Mouse (Mus musculus): ENCODE results near the gene Tpsb2. TPM values are rescaled to one million over a fixed set of nuclear protein-coding genes. Genes with fewer than 3 reads are reported as not detected.

The Tpsb2 gene
- polyA plus RNA-seq (2015; fragmentation: Nextera tagmentation; extraction: Ambion mirVana) = 0.47 and 0.65 TPM in 2 replicates

DNA sequence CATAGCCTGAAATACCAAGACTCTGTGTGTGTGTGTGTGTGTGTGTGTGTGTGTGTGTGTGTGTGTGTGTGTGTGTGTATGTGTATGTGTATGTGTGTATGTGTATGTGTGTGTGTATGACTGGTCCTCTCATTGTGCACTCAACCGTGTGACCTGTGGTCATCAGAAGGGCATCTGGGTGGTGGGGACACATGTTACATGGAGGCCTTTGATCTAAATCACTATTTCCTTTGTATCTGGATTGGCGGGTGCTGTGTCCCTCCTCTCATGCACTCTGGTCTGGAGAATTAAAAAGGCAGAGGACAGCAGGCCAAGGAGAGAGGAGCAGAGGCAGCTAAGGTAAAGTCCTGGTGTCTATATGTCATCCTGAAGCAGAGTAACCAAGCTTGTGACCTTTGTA lies at the start of gene Tpsb2:
Tpsb2 (plus strand) TSS at position 301 of the 400 bp plus-strand sequence.
- 41% methylated on average over 2 of the region's 2 CpGs for WGBS (ENCODE audit: insufficient replicate concordance)
- Histone ChIP-seq H3K36me3 (ENCODE audit: control insufficient read depth, insufficient read depth) (no peaks in the 10 kb centered on the region), H3K9me3 (replicated peaks; ENCODE audit: control insufficient read depth, low read length) (no peaks in the 10 kb centered on the region), H3K9ac (ENCODE audit: low read depth, low read length) (no peak within 1 kb of the TSS), H3K4me2 (ENCODE audit: low read depth, low read length) (no peak within 1 kb of the TSS), H3K4me3 (ENCODE audit: low read depth, low read length) (no peak within 1 kb of the TSS), H3K27me3 (ENCODE audit: control insufficient read depth, insufficient read depth, low read depth, low read length) (no peaks in the 10 kb centered on the region), H3K27ac (ENCODE audit: low read length) (no peak within 1 kb of the TSS), H3K4me1 (ENCODE audit: control insufficient read depth, low read depth, low read length) (no peaks in the 10 kb centered on the region)
- ATAC-seq (ENCODE audit: low read depth) = no peak

DNA sequence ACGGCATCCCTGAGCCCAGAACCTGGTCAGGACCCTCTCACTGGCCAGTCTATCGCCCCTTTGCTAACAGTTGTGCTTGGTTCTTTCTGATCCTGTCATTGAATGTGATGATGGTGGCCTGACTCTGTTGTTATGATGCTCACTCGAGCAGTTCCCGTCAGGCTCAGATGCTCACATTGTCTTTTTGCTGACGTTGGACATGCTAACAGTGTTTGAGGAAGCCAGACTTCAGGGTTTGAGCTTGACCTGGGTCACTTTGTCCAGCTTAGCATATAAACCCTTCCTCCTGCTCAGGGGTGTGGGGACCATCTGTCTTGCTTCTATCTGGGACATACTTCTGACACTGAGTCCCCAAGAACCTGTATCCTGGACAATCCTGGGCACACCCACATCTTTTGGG lies 47.8 kb upstream of the Tpsb2 start, which contains the start of gene Prss29:
Prss29 (plus strand) TSS at position 301 of the 400 bp plus-strand sequence.
- Histone ChIP-seq H3K9ac (ENCODE audit: low read depth, low read length) (no peak within 1 kb of the TSS), H3K27ac (ENCODE audit: low read length) (no peak within 1 kb of the TSS), H3K4me1 (ENCODE audit: control insufficient read depth, low read depth, low read length) (no peaks in the 10 kb centered on the region), H3K4me2 (ENCODE audit: low read depth, low read length) (no peak within 1 kb of the TSS), H3K36me3 (ENCODE audit: control insufficient read depth, insufficient read depth) (no peaks in the 10 kb centered on the region), H3K27me3 (ENCODE audit: control insufficient read depth, insufficient read depth, low read depth, low read length) (no peaks in the 10 kb centered on the region), H3K4me3 (ENCODE audit: low read depth, low read length) (no peak within 1 kb of the TSS), H3K9me3 (replicated peaks; ENCODE audit: control insufficient read depth, low read length) (no peaks in the 10 kb centered on the region)
- 39% methylated on average over 5 of the region's 5 CpGs for WGBS (ENCODE audit: insufficient replicate concordance)
- no peak for ATAC-seq (ENCODE audit: low read depth)

DNA sequence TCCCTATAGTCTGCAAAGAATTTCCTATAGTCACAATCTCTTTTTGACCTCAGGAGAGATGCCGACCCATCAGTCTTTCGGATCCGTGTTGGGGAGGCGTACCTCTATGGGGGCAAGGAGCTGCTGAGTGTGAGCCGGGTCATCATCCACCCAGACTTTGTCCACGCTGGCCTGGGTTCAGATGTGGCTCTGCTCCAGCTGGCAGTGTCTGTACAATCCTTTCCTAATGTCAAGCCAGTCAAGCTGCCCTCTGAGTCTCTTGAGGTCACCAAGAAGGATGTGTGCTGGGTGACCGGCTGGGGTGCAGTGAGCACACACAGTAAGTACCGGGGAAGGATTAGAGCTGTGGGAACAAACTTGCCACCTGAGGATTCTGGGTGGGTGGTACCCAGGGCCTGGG lies 45.3 kb upstream of the Tpsb2 start:
- ATAC-seq (ENCODE audit: low read depth) = no peak
- no peaks in the 10 kb centered on the region for H3K27me3 ChIP-seq (ENCODE audit: control insufficient read depth, insufficient read depth, low read depth, low read length)

DNA sequence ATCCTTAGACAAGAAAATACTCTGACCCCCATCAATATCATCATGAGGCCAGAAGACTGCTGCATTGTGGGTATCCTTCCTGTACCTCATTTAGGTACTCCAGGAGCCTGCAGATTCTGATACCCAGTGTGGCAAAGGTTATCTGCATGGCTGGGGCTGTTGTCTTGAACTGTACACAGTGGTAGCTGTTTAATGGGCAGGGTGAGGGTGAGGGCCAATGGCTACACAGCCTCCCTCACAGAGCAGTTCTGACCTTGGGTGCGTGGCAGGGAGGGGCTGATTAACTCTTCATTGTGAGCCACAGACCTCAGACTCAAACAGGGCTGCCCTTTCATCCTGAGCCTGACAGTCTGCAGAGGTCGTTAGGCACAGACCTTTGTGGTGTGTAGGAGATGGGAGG lies 43.2 kb upstream of the Tpsb2 start:
- Histone ChIP-seq H3K36me3 (ENCODE audit: control insufficient read depth, insufficient read depth) (no peaks in the 10 kb centered on the region), H3K4me3 (ENCODE audit: low read depth, low read length) (no peak overlapping the region), H3K4me2 (ENCODE audit: low read depth, low read length) (no peak overlapping the region), H3K9ac (ENCODE audit: low read depth, low read length) (no peak overlapping the region), H3K27me3 (ENCODE audit: control insufficient read depth, insufficient read depth, low read depth, low read length) (no peaks in the 10 kb centered on the region), H3K27ac (ENCODE audit: low read length) (no peak overlapping the region), H3K9me3 (replicated peaks; ENCODE audit: control insufficient read depth, low read length) (no peaks in the 10 kb centered on the region), H3K4me1 (ENCODE audit: control insufficient read depth, low read depth, low read length) (no peaks in the 10 kb centered on the region)
- 9% methylated on average over 2 of the region's 2 CpGs for WGBS (ENCODE audit: insufficient replicate concordance)
- ATAC-seq (ENCODE audit: low read depth) = peak; percentile 64

More for the DNA sequence above, 45.3 kb upstream of the Tpsb2 start:
- Histone ChIP-seq H3K4me2 (ENCODE audit: low read depth, low read length) (no peak overlapping the region), H3K27ac (ENCODE audit: low read length) (no peak overlapping the region), H3K4me3 (ENCODE audit: low read depth, low read length) (no peak overlapping the region), H3K9ac (ENCODE audit: low read depth, low read length) (no peak overlapping the region), H3K36me3 (ENCODE audit: control insufficient read depth, insufficient read depth) (no peaks in the 10 kb centered on the region), H3K9me3 (replicated peaks; ENCODE audit: control insufficient read depth, low read length) (no peaks in the 10 kb centered on the region), H3K4me1 (ENCODE audit: control insufficient read depth, low read depth, low read length) (no peaks in the 10 kb centered on the region)
- 67% methylated on average over 8 of the region's 8 CpGs for WGBS (ENCODE audit: insufficient replicate concordance)

DNA sequence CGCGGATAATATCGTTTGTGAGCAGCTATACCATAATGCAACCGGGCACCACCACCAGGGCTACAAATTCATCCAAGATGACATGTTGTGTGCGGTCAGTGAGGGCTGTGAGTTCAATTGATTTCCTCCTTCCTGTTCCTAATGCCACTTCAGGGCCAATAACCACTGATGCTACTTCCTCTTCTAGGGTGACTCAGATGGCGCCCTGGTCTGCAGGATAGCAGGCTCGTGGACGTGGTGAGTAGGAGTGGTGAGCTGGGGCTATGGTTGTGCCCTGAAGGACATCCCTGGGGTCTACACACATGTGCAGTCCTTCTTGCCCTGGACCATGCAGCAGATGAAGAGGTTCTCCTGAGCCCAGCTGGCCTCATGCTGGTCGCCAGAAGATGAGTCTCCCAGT lies 33.8 kb upstream of the Tpsb2 start:
- no peak overlapping the region for H3K9ac ChIP-seq (ENCODE audit: low read depth, low read length)
- H3K4me2 ChIP-seq (ENCODE audit: low read depth, low read length) = no peak overlapping the region
- H3K4me3 ChIP-seq (ENCODE audit: low read depth, low read length) = no peak overlapping the region
- no peak for ATAC-seq (ENCODE audit: low read depth)
- H3K27ac ChIP-seq (ENCODE audit: low read length) = no peak overlapping the region
- H3K27me3 ChIP-seq (ENCODE audit: control insufficient read depth, insufficient read depth, low read depth, low read length) = no peaks in the 10 kb centered on the region; the same call in none of the 2 replicates
- 21% methylated on average over 9 of the region's 9 CpGs for WGBS (ENCODE audit: insufficient replicate concordance)
- no peaks in the 10 kb centered on the region for H3K4me1 ChIP-seq (ENCODE audit: control insufficient read depth, low read depth, low read length)
- H3K36me3 ChIP-seq (ENCODE audit: control insufficient read depth, insufficient read depth) = no peaks in the 10 kb centered on the region
- no peaks in the 10 kb centered on the region for H3K9me3 ChIP-seq (replicated peaks; ENCODE audit: control insufficient read depth, low read length)

DNA sequence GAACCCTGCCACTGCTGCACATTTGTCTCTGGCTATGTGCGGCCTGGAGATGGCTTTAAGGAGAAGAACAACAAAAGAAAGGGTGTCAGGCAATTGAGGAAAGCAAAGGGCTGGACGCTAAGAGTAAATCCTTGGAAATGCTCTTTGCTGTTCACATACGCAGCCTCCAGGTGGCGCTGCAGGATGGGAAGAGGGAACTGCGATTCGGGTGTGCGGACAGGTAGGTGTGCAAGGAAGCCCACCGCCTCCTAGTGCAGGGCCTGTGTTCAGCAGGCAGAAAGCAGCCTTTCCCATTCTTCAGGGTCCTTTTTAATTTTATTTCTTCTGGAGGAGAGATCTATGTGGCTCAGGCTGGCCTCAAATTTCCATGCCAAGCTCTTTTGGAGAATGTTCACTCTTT lies 32.2 kb upstream of the Tpsb2 start:
- Histone ChIP-seq H3K4me3 (ENCODE audit: low read depth, low read length) (no peak overlapping the region), H3K36me3 (ENCODE audit: control insufficient read depth, insufficient read depth) (no peaks in the 10 kb centered on the region), H3K27ac (ENCODE audit: low read length) (no peak overlapping the region), H3K4me2 (ENCODE audit: low read depth, low read length) (no peak overlapping the region), H3K27me3 (ENCODE audit: control insufficient read depth, insufficient read depth, low read depth, low read length) (no peaks in the 10 kb centered on the region; the same call in none of the 2 replicates), H3K9ac (ENCODE audit: low read depth, low read length) (no peak overlapping the region), H3K4me1 (ENCODE audit: control insufficient read depth, low read depth, low read length) (no peaks in the 10 kb centered on the region; the same call in 1 of the 2 replicates), H3K9me3 (replicated peaks; ENCODE audit: control insufficient read depth, low read length) (no peaks in the 10 kb centered on the region)
- no peak for ATAC-seq (ENCODE audit: low read depth)
- 2% methylated on average over 8 of the region's 8 CpGs for WGBS (ENCODE audit: insufficient replicate concordance)

DNA sequence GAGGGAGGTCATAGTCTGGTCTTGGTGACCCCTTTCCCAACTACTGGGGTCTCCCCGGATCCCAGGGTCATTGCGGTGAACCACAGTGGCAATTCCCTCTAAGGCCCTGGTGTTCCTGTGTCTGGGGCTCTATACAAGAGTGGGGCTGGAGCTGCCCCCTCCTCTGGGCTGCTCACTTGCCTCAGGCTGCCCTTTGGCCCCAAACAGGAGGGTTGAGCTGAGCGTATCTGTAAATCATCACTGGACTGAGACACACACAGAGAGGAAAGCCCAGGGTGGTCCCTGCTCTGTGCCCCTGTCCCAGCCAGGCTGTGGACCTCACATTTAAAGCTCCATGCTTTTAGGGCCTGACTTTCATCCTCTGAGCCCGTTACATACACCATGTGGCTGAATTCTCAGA lies 27.9 kb upstream of the Tpsb2 start:
- H3K4me2 ChIP-seq (ENCODE audit: low read depth, low read length) = no peak overlapping the region
- peak; percentile 62 for ATAC-seq (ENCODE audit: low read depth)
- no peak overlapping the region for H3K4me3 ChIP-seq (ENCODE audit: low read depth, low read length)
- peak overlapping the region; percentile 64 for H3K27ac ChIP-seq (ENCODE audit: low read length)
- H3K4me1 ChIP-seq (ENCODE audit: control insufficient read depth, low read depth, low read length) = peaks cover 2% of the 10 kb centered on the region
- no peak overlapping the region for H3K9ac ChIP-seq (ENCODE audit: low read depth, low read length)
- no peaks in the 10 kb centered on the region for H3K9me3 ChIP-seq (replicated peaks; ENCODE audit: control insufficient read depth, low read length)
- H3K36me3 ChIP-seq (ENCODE audit: control insufficient read depth, insufficient read depth) = no peaks in the 10 kb centered on the region
- H3K27me3 ChIP-seq (ENCODE audit: control insufficient read depth, insufficient read depth, low read depth, low read length) = no peaks in the 10 kb centered on the region; the same call in 1 of the 2 replicates
- 51% methylated on average over 4 of the region's 4 CpGs for WGBS (ENCODE audit: insufficient replicate concordance)

DNA sequence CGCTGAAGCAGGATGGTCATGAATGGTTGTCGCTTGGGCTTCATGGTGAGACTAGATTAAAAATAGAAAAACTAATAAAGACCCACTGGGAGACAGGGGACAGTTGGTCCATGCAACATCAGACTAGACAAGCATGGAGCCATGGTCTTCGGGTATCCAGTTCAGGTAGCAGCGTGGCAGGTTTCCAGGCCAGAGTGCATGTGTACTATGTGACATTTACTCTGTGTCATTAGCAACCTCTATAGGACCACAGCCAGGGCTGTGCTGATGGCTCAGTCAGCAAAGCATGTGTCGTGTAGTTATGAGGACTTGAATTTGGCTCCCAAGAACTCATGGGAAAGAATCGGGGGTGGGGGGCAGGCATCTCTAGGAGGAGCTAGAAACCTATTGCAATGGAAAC lies 26.1 kb upstream of the Tpsb2 start:
- no peak overlapping the region for H3K9ac ChIP-seq (ENCODE audit: low read depth, low read length)
- no peaks in the 10 kb centered on the region for H3K27me3 ChIP-seq (ENCODE audit: control insufficient read depth, insufficient read depth, low read depth, low read length)
- no peak overlapping the region for H3K4me3 ChIP-seq (ENCODE audit: low read depth, low read length)
- no peaks in the 10 kb centered on the region for H3K9me3 ChIP-seq (replicated peaks; ENCODE audit: control insufficient read depth, low read length)
- ATAC-seq (ENCODE audit: low read depth) = peak; percentile 64
- WGBS (ENCODE audit: insufficient replicate concordance) = 64% methylated on average over 6 of the region's 6 CpGs
- no peak overlapping the region for H3K27ac ChIP-seq (ENCODE audit: low read length)
- H3K36me3 ChIP-seq (ENCODE audit: control insufficient read depth, insufficient read depth) = no peaks in the 10 kb centered on the region
- peaks cover 2% of the 10 kb centered on the region for H3K4me1 ChIP-seq (ENCODE audit: control insufficient read depth, low read depth, low read length)
- no peak overlapping the region for H3K4me2 ChIP-seq (ENCODE audit: low read depth, low read length)

DNA sequence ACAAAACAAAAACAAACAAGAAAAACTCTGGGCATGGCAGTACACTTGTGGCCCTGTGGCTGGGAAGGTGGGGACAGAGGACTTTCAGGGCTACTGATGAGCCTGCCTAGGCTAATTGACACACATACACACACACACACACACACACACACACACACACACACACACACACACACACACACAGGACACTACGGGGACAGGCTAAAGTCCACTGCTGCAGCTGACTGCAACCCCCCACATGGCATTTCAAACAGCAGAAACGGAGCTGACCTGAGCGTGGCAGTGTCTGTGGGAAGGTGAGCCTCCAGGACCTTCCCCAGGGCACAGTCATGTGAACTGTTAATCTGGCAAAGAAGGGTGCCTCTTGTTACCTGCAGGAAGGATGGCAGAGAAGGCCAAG lies 24.6 kb upstream of the Tpsb2 start:
- Histone ChIP-seq H3K27ac (ENCODE audit: low read length) (peak overlapping the region; percentile 52), H3K4me2 (ENCODE audit: low read depth, low read length) (no peak overlapping the region), H3K4me1 (ENCODE audit: control insufficient read depth, low read depth, low read length) (peaks cover 2% of the 10 kb centered on the region), H3K36me3 (ENCODE audit: control insufficient read depth, insufficient read depth) (no peaks in the 10 kb centered on the region), H3K27me3 (ENCODE audit: control insufficient read depth, insufficient read depth, low read depth, low read length) (no peaks in the 10 kb centered on the region), H3K9me3 (replicated peaks; ENCODE audit: control insufficient read depth, low read length) (no peaks in the 10 kb centered on the region), H3K9ac (ENCODE audit: low read depth, low read length) (no peak overlapping the region), H3K4me3 (ENCODE audit: low read depth, low read length) (no peak overlapping the region)
- 44% methylated on average over 3 of the region's 3 CpGs for WGBS (ENCODE audit: insufficient replicate concordance)
- ATAC-seq (ENCODE audit: low read depth) = peak; percentile 71
